Mouse (Mus musculus): ENCODE results near the gene Mertk.

DNA sequence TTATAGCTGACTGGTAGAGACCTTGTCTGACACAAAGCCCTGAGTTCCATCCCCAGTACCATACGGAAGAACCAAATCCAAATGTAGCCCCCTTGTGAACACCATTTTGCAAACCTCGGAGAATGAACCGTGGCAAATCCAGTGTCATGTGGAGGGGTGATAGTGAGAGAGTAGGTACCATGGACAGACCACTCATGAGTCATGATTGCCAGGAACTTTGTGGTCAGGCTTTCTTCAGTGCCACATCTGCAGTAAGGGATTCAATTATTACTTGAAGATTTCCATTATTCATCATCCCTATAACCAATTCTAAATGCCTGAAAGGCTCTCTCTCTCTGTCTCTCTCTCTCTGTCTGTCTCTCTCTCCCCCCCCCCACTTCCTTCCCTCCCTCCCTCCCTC, 89.0 kb downstream of the Mertk start:
- TF ChIP-seq CTCF (IDR thresholded peaks at IDR 0.05; ENCODE audit: extremely low read depth, insufficient read depth, insufficient read length, insufficient replicate concordance) (no peak), POLR2A (IDR thresholded peaks at IDR 0.05; ENCODE audit: low read depth, low read length) (no peak)

Data from spleen, adult 2 months (tissue).